Mouse (Mus musculus): ENCODE data around the gene Dnlz. TPM values are rescaled to one million over a fixed set of nuclear protein-coding genes. Genes with fewer than 3 reads are reported as not detected.

The Dnlz gene
- polyA plus RNA-seq, 1 experiment from 2014 or later, result 25.6 TPM

- Histone ChIP-seq H3K27me3 (ENCODE audit: control insufficient read depth, insufficient read depth, low read length) (no peaks in the 10 kb centered on the region), H3K27ac (ENCODE audit: low read length) (no peak overlapping the region), H3K4me3 (ENCODE audit: low read depth, low read length) (no peak overlapping the region), H3K9ac (replicated peaks; ENCODE audit: low read depth, low read length) (no peak overlapping the region), H3K4me1 (ENCODE audit: control insufficient read depth, insufficient read depth, low read length) (peaks cover 3% of the 10 kb centered on the region; the same call in 1 of the 2 replicates), H3K9me3 (ENCODE audit: control insufficient read depth, low read depth, low read length) (no peaks in the 10 kb centered on the region), H3K4me2 (replicated peaks; ENCODE audit: low read depth, low read length) (no peak overlapping the region), H3K36me3 (ENCODE audit: control insufficient read depth, insufficient read depth, low read length) (peaks cover 47% of the 10 kb centered on the region)
- ATAC-seq (ENCODE audit: insufficient number of reproducible peaks, insufficient read depth, low FRiP score, low read depth), result no peak
- 69% methylated on average over 5 of the region's 5 CpGs for WGBS
Measured at GRCm38 (mm10) chr2:26363481-26363880, 11.6 kb upstream of the Dnlz start.

DNA sequence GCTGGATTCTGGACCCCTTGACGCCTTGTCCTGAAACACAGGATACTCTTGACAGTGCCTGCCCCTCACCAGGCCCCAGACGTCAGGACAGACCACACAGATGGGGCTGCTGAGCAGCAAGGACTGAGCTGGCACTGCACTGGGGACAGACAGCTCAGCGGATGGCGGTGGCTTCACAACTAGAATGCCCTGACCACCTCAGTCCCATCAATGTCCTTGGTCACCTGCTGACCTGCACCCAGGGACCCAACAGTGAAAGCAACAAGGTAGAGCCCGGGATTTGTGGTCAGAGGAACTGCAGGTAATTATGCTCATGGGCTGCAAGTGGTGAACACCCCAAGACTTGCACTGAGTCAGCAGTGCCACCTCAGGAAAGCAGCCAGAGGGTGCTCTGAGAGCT, 11.1 kb upstream of the Dnlz start:
- no peak overlapping the region for H3K9ac ChIP-seq (replicated peaks; ENCODE audit: low read depth, low read length)
- H3K4me3 ChIP-seq (ENCODE audit: low read depth, low read length), result no peak overlapping the region
- no peaks in the 10 kb centered on the region for H3K27me3 ChIP-seq (ENCODE audit: control insufficient read depth, insufficient read depth, low read length)
- H3K36me3 ChIP-seq (ENCODE audit: control insufficient read depth, insufficient read depth, low read length), result peaks cover 42% of the 10 kb centered on the region
- no peak for ATAC-seq (ENCODE audit: insufficient number of reproducible peaks, insufficient read depth, low FRiP score, low read depth)
- H3K4me1 ChIP-seq (ENCODE audit: control insufficient read depth, insufficient read depth, low read length), result peaks cover 3% of the 10 kb centered on the region; the same call in 1 of the 2 replicates
- no peaks in the 10 kb centered on the region for H3K9me3 ChIP-seq (ENCODE audit: control insufficient read depth, low read depth, low read length)
- no peak overlapping the region for H3K4me2 ChIP-seq (replicated peaks; ENCODE audit: low read depth, low read length)
- no peak overlapping the region for H3K27ac ChIP-seq (ENCODE audit: low read length)
- WGBS, result 87% methylated on average over 5 of the region's 5 CpGs

GRCm38 (mm10) chr2:26360772-26361171, 8.9 kb upstream of the Dnlz start, which contains the start of gene Card9:
Gene Card9 (minus strand): TSS chr2:26360918.
- Histone ChIP-seq H3K9ac (replicated peaks; ENCODE audit: low read depth, low read length) (no peak within 1 kb of the TSS), H3K4me2 (replicated peaks; ENCODE audit: low read depth, low read length) (no peak within 1 kb of the TSS), H3K27ac (ENCODE audit: low read length) (no peak within 1 kb of the TSS), H3K4me1 (ENCODE audit: control insufficient read depth, insufficient read depth, low read length) (peaks cover 3% of the 10 kb centered on the region; the same call in 1 of the 2 replicates), H3K9me3 (ENCODE audit: control insufficient read depth, low read depth, low read length) (no peaks in the 10 kb centered on the region), H3K4me3 (ENCODE audit: low read depth, low read length) (no peak within 1 kb of the TSS), H3K36me3 (ENCODE audit: control insufficient read depth, insufficient read depth, low read length) (peaks cover 21% of the 10 kb centered on the region), H3K27me3 (ENCODE audit: control insufficient read depth, insufficient read depth, low read length) (no peaks in the 10 kb centered on the region)
- 38% methylated on average over 3 of the region's 3 CpGs for WGBS
- ATAC-seq (ENCODE audit: insufficient number of reproducible peaks, insufficient read depth, low FRiP score, low read depth), result no peak

- peaks cover 14% of the 10 kb centered on the region for H3K36me3 ChIP-seq (ENCODE audit: control insufficient read depth, insufficient read depth, low read length)
- H3K27me3 ChIP-seq (ENCODE audit: control insufficient read depth, insufficient read depth, low read length), result no peaks in the 10 kb centered on the region
- H3K9me3 ChIP-seq (ENCODE audit: control insufficient read depth, low read depth, low read length), result no peaks in the 10 kb centered on the region
- WGBS, result 79% methylated on average over 6 of the region's 6 CpGs
- H3K4me1 ChIP-seq (ENCODE audit: control insufficient read depth, insufficient read depth, low read length), result peaks cover 2% of the 10 kb centered on the region; the same call in 1 of the 2 replicates
- H3K4me3 ChIP-seq (ENCODE audit: low read depth, low read length), result no peak overlapping the region
- ATAC-seq (ENCODE audit: insufficient number of reproducible peaks, insufficient read depth, low FRiP score, low read depth), result no peak
- no peak overlapping the region for H3K27ac ChIP-seq (ENCODE audit: low read length)
- H3K9ac ChIP-seq (replicated peaks; ENCODE audit: low read depth, low read length), result no peak overlapping the region
- no peak overlapping the region for H3K4me2 ChIP-seq (replicated peaks; ENCODE audit: low read depth, low read length)
Measured at GRCm38 (mm10) chr2:26359983-26360382, 8.1 kb upstream of the Dnlz start.

GRCm38 (mm10) chr2:26358667-26359320, 6.9 kb upstream of the Dnlz start:
- Histone ChIP-seq H3K4me1 (ENCODE audit: control insufficient read depth, insufficient read depth, low read length) (no peaks in the 10 kb centered on the region), H3K36me3 (ENCODE audit: control insufficient read depth, insufficient read depth, low read length) (peaks cover 6% of the 10 kb centered on the region; the same call in 1 of the 2 replicates), H3K4me2 (replicated peaks; ENCODE audit: low read depth, low read length) (no peak overlapping the region), H3K4me3 (ENCODE audit: low read depth, low read length) (no peak overlapping the region), H3K9ac (replicated peaks; ENCODE audit: low read depth, low read length) (no peak overlapping the region), H3K27ac (ENCODE audit: low read length) (no peak overlapping the region), H3K27me3 (ENCODE audit: control insufficient read depth, insufficient read depth, low read length) (no peaks in the 10 kb centered on the region), H3K9me3 (ENCODE audit: control insufficient read depth, low read depth, low read length) (no peaks in the 10 kb centered on the region)
- ATAC-seq (ENCODE audit: insufficient number of reproducible peaks, insufficient read depth, low FRiP score, low read depth), result no peak
- WGBS, result 86% methylated on average over 13 of the region's 13 CpGs

DNA sequence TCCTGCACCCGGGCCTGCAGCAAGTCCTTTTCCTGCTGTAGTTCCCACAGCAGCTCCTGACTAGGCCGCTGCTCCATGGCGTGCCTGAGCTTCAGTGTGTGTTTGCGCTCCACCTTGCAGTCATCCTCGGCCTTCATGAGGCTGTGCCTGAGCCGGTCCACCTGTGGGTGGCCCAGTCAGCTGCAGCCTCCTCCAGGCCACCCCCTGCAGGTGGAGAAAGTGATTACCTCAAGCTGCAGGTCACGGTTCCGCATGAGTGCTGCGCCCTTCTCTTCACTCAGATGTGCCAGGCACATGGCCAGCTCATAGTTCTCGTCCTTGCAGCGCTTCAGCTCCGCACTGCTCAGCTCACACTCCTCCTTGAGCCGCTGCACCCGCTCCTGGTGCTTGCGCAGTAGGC, 5.6 kb upstream of the Dnlz start:
- Histone ChIP-seq H3K36me3 (ENCODE audit: control insufficient read depth, insufficient read depth, low read length) (no peaks in the 10 kb centered on the region), H3K9ac (replicated peaks; ENCODE audit: low read depth, low read length) (no peak overlapping the region), H3K27me3 (ENCODE audit: control insufficient read depth, insufficient read depth, low read length) (no peaks in the 10 kb centered on the region), H3K4me3 (ENCODE audit: low read depth, low read length) (no peak overlapping the region), H3K27ac (ENCODE audit: low read length) (no peak overlapping the region), H3K4me1 (ENCODE audit: control insufficient read depth, insufficient read depth, low read length) (peaks cover 4% of the 10 kb centered on the region; the same call in 1 of the 2 replicates), H3K9me3 (ENCODE audit: control insufficient read depth, low read depth, low read length) (no peaks in the 10 kb centered on the region), H3K4me2 (replicated peaks; ENCODE audit: low read depth, low read length) (no peak overlapping the region)
- WGBS, result 48% methylated on average over 15 of the region's 15 CpGs
- 0 out of 2 replicates have a peak, but pooled peaks have one; percentile 29 for ATAC-seq (ENCODE audit: insufficient number of reproducible peaks, insufficient read depth, low FRiP score, low read depth)

DNA sequence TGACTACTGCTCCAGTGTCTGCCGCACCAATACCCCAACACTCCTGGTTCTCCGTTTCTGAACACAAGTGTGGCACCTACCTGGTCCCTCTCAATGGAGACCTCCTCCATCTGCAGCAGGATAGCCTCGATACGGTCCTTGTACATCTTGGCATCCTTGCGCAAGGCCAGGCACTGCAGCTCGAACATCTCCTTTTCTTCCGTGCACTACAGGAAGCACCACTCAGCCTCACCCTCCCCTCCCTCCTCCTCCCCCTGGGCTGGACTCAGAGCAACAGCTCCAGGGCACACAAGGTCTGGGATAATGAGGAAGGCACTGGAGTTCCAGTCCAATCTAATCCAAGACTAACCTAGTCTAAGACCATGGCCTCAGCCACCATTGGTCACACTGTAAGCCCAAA, 4.8 kb upstream of the Dnlz start:
- no peak overlapping the region for H3K4me3 ChIP-seq (ENCODE audit: low read depth, low read length)
- no peak overlapping the region for H3K9ac ChIP-seq (replicated peaks; ENCODE audit: low read depth, low read length)
- 79% methylated on average over 7 of the region's 7 CpGs for WGBS
- no peaks in the 10 kb centered on the region for H3K9me3 ChIP-seq (ENCODE audit: control insufficient read depth, low read depth, low read length)
- H3K27ac ChIP-seq (ENCODE audit: low read length), result no peak overlapping the region
- ATAC-seq (ENCODE audit: insufficient number of reproducible peaks, insufficient read depth, low FRiP score, low read depth), result no peak
- no peaks in the 10 kb centered on the region for H3K36me3 ChIP-seq (ENCODE audit: control insufficient read depth, insufficient read depth, low read length)
- no peaks in the 10 kb centered on the region for H3K27me3 ChIP-seq (ENCODE audit: control insufficient read depth, insufficient read depth, low read length)
- H3K4me2 ChIP-seq (replicated peaks; ENCODE audit: low read depth, low read length), result no peak overlapping the region
- H3K4me1 ChIP-seq (ENCODE audit: control insufficient read depth, insufficient read depth, low read length), result peaks cover 5% of the 10 kb centered on the region; the same call in 1 of the 2 replicates

- H3K4me1 ChIP-seq (ENCODE audit: control insufficient read depth, insufficient read depth, low read length), result peaks cover 7% of the 10 kb centered on the region; the same call in 1 of the 2 replicates
- WGBS, result 81% methylated on average over 4 of the region's 4 CpGs
- H3K4me3 ChIP-seq (ENCODE audit: low read depth, low read length), result no peak overlapping the region
- ATAC-seq (ENCODE audit: insufficient number of reproducible peaks, insufficient read depth, low FRiP score, low read depth), result no peak
- no peaks in the 10 kb centered on the region for H3K36me3 ChIP-seq (ENCODE audit: control insufficient read depth, insufficient read depth, low read length)
- H3K27ac ChIP-seq (ENCODE audit: low read length), result no peak overlapping the region
- H3K4me2 ChIP-seq (replicated peaks; ENCODE audit: low read depth, low read length), result no peak overlapping the region
- H3K27me3 ChIP-seq (ENCODE audit: control insufficient read depth, insufficient read depth, low read length), result no peaks in the 10 kb centered on the region
- H3K9ac ChIP-seq (replicated peaks; ENCODE audit: low read depth, low read length), result no peak overlapping the region
- H3K9me3 ChIP-seq (ENCODE audit: control insufficient read depth, low read depth, low read length), result no peaks in the 10 kb centered on the region
Measured at GRCm38 (mm10) chr2:26356231-26356630, 4.3 kb upstream of the Dnlz start.

- peaks cover 16% of the 10 kb centered on the region; the same call in 1 of the 2 replicates for H3K4me1 ChIP-seq (ENCODE audit: control insufficient read depth, insufficient read depth, low read length)
- no peak overlapping the region for H3K4me2 ChIP-seq (replicated peaks; ENCODE audit: low read depth, low read length)
- no peaks in the 10 kb centered on the region for H3K9me3 ChIP-seq (ENCODE audit: control insufficient read depth, low read depth, low read length)
- H3K27me3 ChIP-seq (ENCODE audit: control insufficient read depth, insufficient read depth, low read length), result no peaks in the 10 kb centered on the region
- H3K36me3 ChIP-seq (ENCODE audit: control insufficient read depth, insufficient read depth, low read length), result no peaks in the 10 kb centered on the region
- WGBS, result 86% methylated on average over 4 of the region's 4 CpGs
- H3K27ac ChIP-seq (ENCODE audit: low read length), result no peak overlapping the region
- H3K9ac ChIP-seq (replicated peaks; ENCODE audit: low read depth, low read length), result no peak overlapping the region
- ATAC-seq (ENCODE audit: insufficient number of reproducible peaks, insufficient read depth, low FRiP score, low read depth), result no peak
- no peak overlapping the region for H3K4me3 ChIP-seq (ENCODE audit: low read depth, low read length)
Measured at GRCm38 (mm10) chr2:26354401-26354800, 2.5 kb upstream of the Dnlz start.
